Mouse (Mus musculus) olfactory bulb, adult 2 months (tissue): ENCODE measurements at regions not wholly inside any gene's neighbourhood (a gene's known extent, or its start where the extent isn't known, plus 50 kb on each side); places are given as distances from the start of the nearest gene placed in this dataset.

ENCODE experiments used
- CTCF ChIP-seq: fragments of 200-500 bp; IDR thresholded peaks from 2 replicates; pipeline ENCODE4 v1.5.1; 2012; ENCODE audit warnings: low read depth, mild to moderate bottlenecking, low read length, moderate library complexity; ENCODE audit not compliant: insufficient read depth
- POLR2A ChIP-seq: fragments of 200-500 bp; IDR thresholded peaks from 2 replicates; pipeline ENCODE4 v1.6.1; 2012; ENCODE audit warnings: mild to moderate bottlenecking, low read depth, low read length, moderate library complexity; ENCODE audit not compliant: insufficient read depth

- TF ChIP-seq CTCF (no peak), POLR2A (no peak)
Measured at GRCm38 (mm10) chr2:118011679-118012078, 100.0 kb upstream of the Thbs1 start.
